Mouse (Mus musculus): ENCODE data around the gene Il17rd. TPM values are rescaled to one million over a fixed set of nuclear protein-coding genes. Genes with fewer than 3 reads are reported as not detected.

Il17rd gene
- 3.3 and 4.7 TPM in 2 replicates for polyA plus RNA-seq (2014; fragmentation: Nextera tagmentation; extraction: Ambion mirVana)

GRCm38 (mm10) chr14:27038783-27039182 is at the start of gene Il17rd:
Gene Il17rd (plus strand): TSS chr14:27038941.
- H3K9me3 ChIP-seq (ENCODE audit: control insufficient read depth, low read length) = no peaks in the 10 kb centered on the region
- WGBS = 1% methylated on average over 28 of the region's 29 CpGs
- H3K4me3 ChIP-seq (ENCODE audit: low read depth, low read length) = peak within 1 kb of the TSS; percentile 87
- H3K4me1 ChIP-seq (ENCODE audit: control insufficient read depth, insufficient read depth, low read length) = peaks cover 4% of the 10 kb centered on the region
- peaks cover 22% of the 10 kb centered on the region for H3K27me3 ChIP-seq (ENCODE audit: control insufficient read depth, insufficient read depth, low read length)
- H3K27ac ChIP-seq (ENCODE audit: low read depth, low read length) = peak within 1 kb of the TSS; percentile 80
- peak within 1 kb of the TSS; percentile 95 for H3K4me2 ChIP-seq
- ATAC-seq (ENCODE audit: low FRiP score) (peak; percentile 94), DNase-seq (ENCODE audit: low spot score, missing footprints) (peak; percentile 96)
- peak within 1 kb of the TSS; percentile 80 for H3K9ac ChIP-seq (ENCODE audit: low read length)
- no peaks in the 10 kb centered on the region for H3K36me3 ChIP-seq (ENCODE audit: control insufficient read depth, insufficient read depth, low read length)

GRCm38 (mm10) chr14:26991622-26992021 is 47.1 kb upstream of the Il17rd start:
- WGBS = 65% methylated on average over 18 of the region's 18 CpGs
- Histone ChIP-seq H3K27me3 (ENCODE audit: control insufficient read depth, insufficient read depth, low read length) (no peaks in the 10 kb centered on the region), H3K4me3 (ENCODE audit: low read depth, low read length) (no peak overlapping the region), H3K4me1 (ENCODE audit: control insufficient read depth, insufficient read depth, low read length) (no peaks in the 10 kb centered on the region; the same call in 1 of the 2 replicates), H3K36me3 (ENCODE audit: control insufficient read depth, insufficient read depth, low read length) (no peaks in the 10 kb centered on the region), H3K27ac (ENCODE audit: low read depth, low read length) (no peak overlapping the region), H3K9me3 (ENCODE audit: control insufficient read depth, low read length) (no peaks in the 10 kb centered on the region), H3K9ac (ENCODE audit: low read length) (no peak overlapping the region), H3K4me2 (no peak overlapping the region)
- ATAC-seq (ENCODE audit: low FRiP score) = no peak
- peak; percentile 70 for DNase-seq (ENCODE audit: low spot score, missing footprints)

- Histone ChIP-seq H3K4me1 (ENCODE audit: control insufficient read depth, insufficient read depth, low read length) (no peaks in the 10 kb centered on the region; the same call in 1 of the 2 replicates), H3K27me3 (ENCODE audit: control insufficient read depth, insufficient read depth, low read length) (no peaks in the 10 kb centered on the region), H3K4me2 (no peak overlapping the region), H3K36me3 (ENCODE audit: control insufficient read depth, insufficient read depth, low read length) (no peaks in the 10 kb centered on the region), H3K4me3 (ENCODE audit: low read depth, low read length) (no peak overlapping the region), H3K9me3 (ENCODE audit: control insufficient read depth, low read length) (no peaks in the 10 kb centered on the region), H3K27ac (ENCODE audit: low read depth, low read length) (no peak overlapping the region), H3K9ac (ENCODE audit: low read length) (no peak overlapping the region)
- 70% methylated on average over 3 of the region's 3 CpGs for WGBS
- DNase-seq (ENCODE audit: low spot score, missing footprints) = no peak
- no peak for ATAC-seq (ENCODE audit: low FRiP score)
Measured at GRCm38 (mm10) chr14:26993427-26993826, 45.3 kb upstream of the Il17rd start.

- peak; percentile 94 for DNase-seq (ENCODE audit: low spot score, missing footprints)
- peak within 1 kb of the TSS; percentile 46 for H3K4me2 ChIP-seq
- H3K4me1 ChIP-seq (ENCODE audit: control insufficient read depth, insufficient read depth, low read length) = no peaks in the 10 kb centered on the region; the same call in 1 of the 2 replicates
- peak within 1 kb of the TSS; percentile 12; the same call in 1 of the 2 replicates for H3K4me3 ChIP-seq (ENCODE audit: low read depth, low read length)
- H3K9me3 ChIP-seq (ENCODE audit: control insufficient read depth, low read length) = no peaks in the 10 kb centered on the region
- no peak for ATAC-seq (ENCODE audit: low FRiP score)
- WGBS = 11% methylated on average over 16 of the region's 16 CpGs
- H3K36me3 ChIP-seq (ENCODE audit: control insufficient read depth, insufficient read depth, low read length) = no peaks in the 10 kb centered on the region
- H3K27me3 ChIP-seq (ENCODE audit: control insufficient read depth, insufficient read depth, low read length) = no peaks in the 10 kb centered on the region
- peak within 1 kb of the TSS; percentile 33; the same call in 1 of the 2 replicates for H3K9ac ChIP-seq (ENCODE audit: low read length)
- no peak within 1 kb of the TSS for H3K27ac ChIP-seq (ENCODE audit: low read depth, low read length)
Measured at GRCm38 (mm10) chr14:26994211-26994741, 44.5 kb upstream of the Il17rd start, which contains the start of gene Hesx1. Gene Hesx1 (plus strand): TSS chr14:26994416.

GRCm38 (mm10) chr14:26996257-26996656 is 42.5 kb upstream of the Il17rd start:
- H3K27me3 ChIP-seq (ENCODE audit: control insufficient read depth, insufficient read depth, low read length) = no peaks in the 10 kb centered on the region
- no peak overlapping the region for H3K27ac ChIP-seq (ENCODE audit: low read depth, low read length)
- H3K9ac ChIP-seq (ENCODE audit: low read length) = no peak overlapping the region
- no peaks in the 10 kb centered on the region for H3K9me3 ChIP-seq (ENCODE audit: control insufficient read depth, low read length)
- no peaks in the 10 kb centered on the region for H3K36me3 ChIP-seq (ENCODE audit: control insufficient read depth, insufficient read depth, low read length)
- H3K4me3 ChIP-seq (ENCODE audit: low read depth, low read length) = no peak overlapping the region
- ATAC-seq (ENCODE audit: low FRiP score) (no peak), DNase-seq (ENCODE audit: low spot score, missing footprints) (no peak)
- no peaks in the 10 kb centered on the region; the same call in 1 of the 2 replicates for H3K4me1 ChIP-seq (ENCODE audit: control insufficient read depth, insufficient read depth, low read length)
- H3K4me2 ChIP-seq = no peak overlapping the region

- Histone ChIP-seq H3K4me3 (ENCODE audit: low read depth, low read length) (no peak overlapping the region), H3K27ac (ENCODE audit: low read depth, low read length) (no peak overlapping the region), H3K9ac (ENCODE audit: low read length) (no peak overlapping the region), H3K4me2 (no peak overlapping the region), H3K36me3 (ENCODE audit: control insufficient read depth, insufficient read depth, low read length) (no peaks in the 10 kb centered on the region), H3K4me1 (ENCODE audit: control insufficient read depth, insufficient read depth, low read length) (no peaks in the 10 kb centered on the region; the same call in 1 of the 2 replicates), H3K9me3 (ENCODE audit: control insufficient read depth, low read length) (no peaks in the 10 kb centered on the region), H3K27me3 (ENCODE audit: control insufficient read depth, insufficient read depth, low read length) (no peaks in the 10 kb centered on the region)
- 2% methylated on average over 11 of the region's 11 CpGs for WGBS
- no peak for ATAC-seq (ENCODE audit: low FRiP score)
- peak; percentile 80 for DNase-seq (ENCODE audit: low spot score, missing footprints)
Measured at GRCm38 (mm10) chr14:27000386-27000785, 38.4 kb upstream of the Il17rd start.

- 75% methylated on average over 7 of the region's 7 CpGs for WGBS
- H3K9me3 ChIP-seq (ENCODE audit: control insufficient read depth, low read length) = no peaks in the 10 kb centered on the region
- no peak for ATAC-seq (ENCODE audit: low FRiP score)
- no peak for DNase-seq (ENCODE audit: low spot score, missing footprints)
- no peak overlapping the region for H3K4me3 ChIP-seq (ENCODE audit: low read depth, low read length)
- H3K27me3 ChIP-seq (ENCODE audit: control insufficient read depth, insufficient read depth, low read length) = no peaks in the 10 kb centered on the region
- H3K4me1 ChIP-seq (ENCODE audit: control insufficient read depth, insufficient read depth, low read length) = peaks cover 7% of the 10 kb centered on the region; the same call in 1 of the 2 replicates
- no peaks in the 10 kb centered on the region for H3K36me3 ChIP-seq (ENCODE audit: control insufficient read depth, insufficient read depth, low read length)
- H3K27ac ChIP-seq (ENCODE audit: low read depth, low read length) = no peak overlapping the region
- H3K4me2 ChIP-seq = no peak overlapping the region
- H3K9ac ChIP-seq (ENCODE audit: low read length) = no peak overlapping the region
Measured at GRCm38 (mm10) chr14:27004906-27005305, 33.8 kb upstream of the Il17rd start.

- ATAC-seq (ENCODE audit: low FRiP score) = no peak
- Histone ChIP-seq H3K4me1 (ENCODE audit: control insufficient read depth, insufficient read depth, low read length) (peaks cover 7% of the 10 kb centered on the region; the same call in 1 of the 2 replicates), H3K27me3 (ENCODE audit: control insufficient read depth, insufficient read depth, low read length) (no peaks in the 10 kb centered on the region), H3K9ac (ENCODE audit: low read length) (no peak overlapping the region), H3K4me2 (no peak overlapping the region), H3K27ac (ENCODE audit: low read depth, low read length) (no peak overlapping the region), H3K9me3 (ENCODE audit: control insufficient read depth, low read length) (no peaks in the 10 kb centered on the region), H3K36me3 (ENCODE audit: control insufficient read depth, insufficient read depth, low read length) (no peaks in the 10 kb centered on the region), H3K4me3 (ENCODE audit: low read depth, low read length) (no peak overlapping the region)
- 7% methylated on average over 6 of the region's 6 CpGs for WGBS
- peak; percentile 89 for DNase-seq (ENCODE audit: low spot score, missing footprints)
Measured at GRCm38 (mm10) chr14:27005937-27006336, 32.8 kb upstream of the Il17rd start.

- H3K27ac ChIP-seq (ENCODE audit: low read depth, low read length) = no peak overlapping the region
- no peak overlapping the region for H3K4me3 ChIP-seq (ENCODE audit: low read depth, low read length)
- H3K4me2 ChIP-seq = no peak overlapping the region
- ATAC-seq (ENCODE audit: low FRiP score) (no peak), DNase-seq (ENCODE audit: low spot score, missing footprints) (no peak)
- WGBS = 82% methylated on average over 5 of the region's 5 CpGs
- H3K36me3 ChIP-seq (ENCODE audit: control insufficient read depth, insufficient read depth, low read length) = no peaks in the 10 kb centered on the region
- H3K9me3 ChIP-seq (ENCODE audit: control insufficient read depth, low read length) = no peaks in the 10 kb centered on the region
- no peak overlapping the region for H3K9ac ChIP-seq (ENCODE audit: low read length)
- H3K4me1 ChIP-seq (ENCODE audit: control insufficient read depth, insufficient read depth, low read length) = no peaks in the 10 kb centered on the region
- H3K27me3 ChIP-seq (ENCODE audit: control insufficient read depth, insufficient read depth, low read length) = no peaks in the 10 kb centered on the region
Measured at GRCm38 (mm10) chr14:27011561-27011960, 27.2 kb upstream of the Il17rd start.
